Mouse (Mus musculus) layer of hippocampus, postnatal 36 days (tissue): Measurements from ENCODE around the gene Sowahc. TPM values are rescaled to one million over a fixed set of nuclear protein-coding genes. Genes with fewer than 3 reads are reported as not detected.

Experiments
- DNase-seq, 2 experiments: peaks; one replicate each; pipeline ENCODE4 v3.0.0; 2022
- total RNA-seq, 2 experiments: library from RNA; stranded (reverse); gene quantifications; 2 replicates each; pipeline ENCODE4 v1.2.3; 2021

Gene Sowahc
- total RNA-seq, 2 experiments from 2014 or later, result 7.1 to 7.3 TPM

- no peak for DNase-seq
These were observed 31.9 kb downstream of the Sowahc start for GRCm38 (mm10) chr10:59253541-59254079.

GRCm38 (mm10) chr10:59256533-59256932 lies 34.8 kb downstream of the Sowahc start:
- no peak for DNase-seq

GRCm38 (mm10) chr10:59259572-59259971 lies 37.8 kb downstream of the Sowahc start:
- DNase-seq, result peak in 1 of 2 experiments; percentile 18

- DNase-seq, result no peak
These were observed 39.9 kb downstream of the Sowahc start for GRCm38 (mm10) chr10:59261603-59262002.

- no peak for DNase-seq
These were observed 40.3 kb downstream of the Sowahc start for GRCm38 (mm10) chr10:59262021-59262420.

- no peak for DNase-seq
These were observed 41.2 kb downstream of the Sowahc start for GRCm38 (mm10) chr10:59262979-59263378.

GRCm38 (mm10) chr10:59265067-59265466 lies 43.3 kb downstream of the Sowahc start:
- no peak for DNase-seq

- no peak for DNase-seq
These were observed 43.9 kb downstream of the Sowahc start for GRCm38 (mm10) chr10:59265674-59266073.

GRCm38 (mm10) chr10:59266097-59266496 lies 44.3 kb downstream of the Sowahc start:
- no peak for DNase-seq

- DNase-seq, result no peak
These were observed 45.5 kb downstream of the Sowahc start for GRCm38 (mm10) chr10:59267275-59267674.

- no peak for DNase-seq
These were observed 46.4 kb downstream of the Sowahc start for GRCm38 (mm10) chr10:59268109-59268508.

- DNase-seq, result no peak
These were observed 47.0 kb downstream of the Sowahc start for GRCm38 (mm10) chr10:59268754-59269153.

- no peak for DNase-seq
These were observed 54.0 kb downstream of the Sowahc start for GRCm38 (mm10) chr10:59275745-59276144.

Other genes with a start within 250 kb of the Sowahc start
- 1 to 10 TPM; 7.8 to 8.2 TPM for gene Sept10, start 106 bp upstream of the Sowahc start, total RNA-seq
- gene P4ha1, start 101.3 kb downstream of the Sowahc start, total RNA-seq, result 10 to 100 TPM; 58.0 to 69.5 TPM
- gene Gm10273, start 173.7 kb downstream of the Sowahc start, total RNA-seq, result 10 to 100 TPM; 37.6 to 47.5 TPM
- not detected for gene Pla2g12b, start 181.7 kb downstream of the Sowahc start, total RNA-seq
- not detected for gene Oit3, start 219.8 kb downstream of the Sowahc start, total RNA-seq